Mouse (Mus musculus): ENCODE measurements around the gene Erich6b. TPM values are rescaled to one million over a fixed set of nuclear protein-coding genes. Genes with fewer than 3 reads are reported as not detected.

Erich6b gene
- not detected in 2 replicates for total RNA-seq (2015)
- total RNA-seq (2017): not detected in 2 replicates

DNA sequence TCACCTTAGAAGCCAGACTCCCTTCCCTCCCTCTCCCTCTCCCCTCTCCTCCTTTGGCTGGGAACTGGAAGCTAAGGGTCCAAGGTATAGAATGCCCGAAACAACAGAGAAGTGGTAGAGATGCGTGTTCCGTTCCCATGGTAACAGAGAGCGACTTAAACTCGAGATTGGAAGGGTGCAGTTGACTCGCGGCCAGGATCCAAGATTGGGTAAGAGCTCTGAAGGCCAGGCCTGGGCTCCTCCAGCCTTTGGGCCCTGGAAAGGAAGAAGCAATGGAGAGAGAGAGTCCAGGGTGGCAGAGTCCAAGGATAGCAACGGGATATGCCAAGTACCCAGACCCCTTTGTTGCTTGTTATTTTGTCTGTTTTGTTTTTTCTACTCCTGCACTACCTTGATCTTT is at the start of gene Erich6b:
Erich6b (plus strand) TSS at position 180 of the 400 bp plus-strand sequence.
- no peak for ATAC-seq (ENCODE audit: poor library complexity, severe bottlenecking)

DNA sequence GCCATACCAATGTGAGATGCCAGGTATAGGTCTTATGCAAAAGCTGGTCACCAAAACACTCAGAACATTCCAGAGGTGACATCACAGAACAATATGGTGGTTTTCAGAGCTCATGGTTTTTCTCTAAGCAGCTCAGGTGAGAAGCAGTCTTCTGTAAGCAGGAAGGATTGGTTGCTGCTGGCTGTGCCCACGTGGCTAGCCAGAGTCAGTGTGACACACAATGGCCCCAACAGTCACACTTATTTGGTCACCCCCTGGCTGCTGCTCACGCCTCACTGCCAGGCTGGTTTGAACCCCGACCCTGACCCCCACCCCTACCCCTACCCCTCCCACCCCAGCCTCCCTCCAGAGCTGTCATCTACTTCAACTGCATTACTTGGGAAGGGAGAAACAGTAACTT is 49.1 kb upstream of the Erich6b start, which contains the start of gene Spert:
Spert (minus strand) TSS at position 139 of the 400 bp plus-strand sequence.
- ATAC-seq (ENCODE audit: poor library complexity, severe bottlenecking): no peak

DNA sequence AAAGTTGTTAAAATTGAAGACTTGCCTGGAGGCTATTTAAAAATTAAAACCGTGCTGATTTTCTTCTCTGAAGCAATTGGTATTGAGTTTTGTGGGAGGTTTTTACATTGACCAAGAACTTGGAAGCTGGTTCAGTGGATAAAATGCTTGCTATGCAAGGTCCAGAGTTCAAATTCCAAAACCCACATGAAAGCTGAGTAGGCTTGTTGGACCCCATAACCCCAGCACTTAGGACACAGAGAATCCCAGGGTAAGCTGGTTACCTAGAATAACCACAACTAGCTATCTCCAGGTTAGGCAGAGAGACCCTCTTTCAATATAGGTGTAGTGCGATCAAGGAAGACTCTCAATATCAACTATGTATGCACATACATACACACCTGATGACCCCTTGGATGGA is 32.9 kb upstream of the Erich6b start:
- no peak for ATAC-seq (ENCODE audit: poor library complexity, severe bottlenecking)

DNA sequence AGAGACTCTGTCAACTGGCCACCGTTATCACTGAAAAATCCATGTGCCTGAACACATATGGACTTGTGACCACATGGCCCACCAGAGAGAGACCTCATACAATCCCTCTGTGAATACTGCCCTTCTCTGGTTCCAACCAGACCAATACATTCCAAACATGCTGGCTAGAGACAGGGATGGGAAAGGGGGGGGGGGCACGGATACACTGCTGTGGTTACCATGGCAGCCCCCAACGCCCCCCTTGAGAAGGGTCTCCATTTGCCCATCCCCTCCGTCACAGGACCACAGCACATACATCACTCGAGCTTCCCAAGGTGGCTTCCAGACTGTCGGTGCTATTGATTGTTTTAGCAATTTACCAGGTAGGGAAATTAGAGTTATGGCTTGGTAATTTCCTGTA is 25.7 kb upstream of the Erich6b start:
- ATAC-seq (ENCODE audit: poor library complexity, severe bottlenecking): no peak

DNA sequence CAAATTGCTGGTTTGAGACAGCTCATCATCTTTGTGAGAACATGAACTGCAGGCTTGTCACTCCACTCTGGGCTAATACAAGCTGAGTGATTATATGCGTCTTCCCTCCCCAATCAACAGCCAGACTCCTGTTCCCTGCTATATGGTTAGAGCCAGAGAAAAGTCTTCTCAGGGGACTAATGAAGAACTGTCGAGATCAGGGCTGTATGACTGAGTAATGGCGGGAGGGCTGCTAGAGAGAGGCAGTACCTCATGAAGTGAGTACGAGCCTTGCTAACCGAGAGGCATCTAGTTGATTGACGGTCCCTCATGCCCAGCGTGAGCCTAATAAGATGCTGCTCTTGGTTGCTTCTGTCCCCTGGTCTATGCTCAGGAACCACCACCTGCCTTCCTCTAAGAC is 19.1 kb upstream of the Erich6b start:
- ATAC-seq (ENCODE audit: poor library complexity, severe bottlenecking): no peak

DNA sequence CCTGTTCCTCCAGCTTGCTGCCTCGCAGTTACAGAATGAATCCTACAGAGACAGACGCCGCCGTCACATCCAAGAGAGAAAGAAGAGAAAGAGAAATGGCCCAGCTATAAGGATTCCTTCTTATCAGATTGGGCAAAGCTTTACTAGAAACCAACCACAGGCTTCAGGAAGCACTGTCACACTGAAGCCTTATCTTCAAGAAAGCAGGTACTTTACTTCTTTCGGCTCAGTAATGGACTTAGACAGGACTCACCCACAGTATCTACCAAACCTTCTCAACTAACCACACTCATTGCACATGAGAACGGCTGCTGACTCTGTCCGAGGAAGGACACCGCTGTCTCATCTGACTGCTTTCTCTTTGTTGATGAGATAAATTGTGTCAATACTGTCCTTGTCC is 13.2 kb upstream of the Erich6b start:
- no peak for ATAC-seq (ENCODE audit: poor library complexity, severe bottlenecking)

DNA sequence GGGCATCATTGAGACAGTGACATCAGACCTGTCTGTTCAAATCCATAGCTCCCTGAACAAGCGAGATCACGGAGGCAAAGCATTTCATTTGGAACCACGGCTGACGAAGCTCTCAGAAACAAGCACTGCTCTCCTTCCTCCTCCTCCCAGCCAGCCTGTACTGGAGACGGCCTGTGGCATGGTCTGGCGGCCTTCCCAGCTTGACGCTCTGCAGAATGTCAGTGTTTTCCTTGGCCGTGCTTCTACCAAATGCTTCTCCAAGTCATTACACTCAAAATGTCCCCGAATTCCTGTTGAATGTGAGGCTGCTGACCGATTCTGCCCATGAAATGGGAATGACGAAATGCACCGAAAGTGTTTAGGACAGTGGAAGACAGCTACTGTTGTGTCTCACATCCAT is 6.7 kb upstream of the Erich6b start:
- ATAC-seq (ENCODE audit: poor library complexity, severe bottlenecking): no peak

DNA sequence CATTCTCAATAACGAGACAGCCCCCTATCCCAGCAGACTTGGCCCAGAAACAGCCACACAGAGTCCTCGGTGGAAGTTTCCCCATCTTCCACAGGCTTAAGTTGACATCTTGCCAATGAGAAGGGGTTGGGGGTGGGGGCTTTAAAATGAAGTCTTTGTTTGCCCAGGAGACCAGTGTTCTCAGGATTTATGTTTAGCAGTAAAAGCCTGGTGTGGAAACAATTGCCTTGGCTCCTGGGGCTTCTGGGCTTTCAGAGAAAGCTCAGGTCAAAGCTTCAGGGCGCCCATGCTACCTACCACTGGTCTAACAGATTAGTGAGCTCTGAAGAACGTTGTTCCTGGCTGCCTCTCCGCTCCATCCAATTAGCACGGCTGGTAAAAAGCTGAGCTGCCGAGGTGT is 6.0 kb upstream of the Erich6b start:
- ATAC-seq (ENCODE audit: poor library complexity, severe bottlenecking): no peak

DNA sequence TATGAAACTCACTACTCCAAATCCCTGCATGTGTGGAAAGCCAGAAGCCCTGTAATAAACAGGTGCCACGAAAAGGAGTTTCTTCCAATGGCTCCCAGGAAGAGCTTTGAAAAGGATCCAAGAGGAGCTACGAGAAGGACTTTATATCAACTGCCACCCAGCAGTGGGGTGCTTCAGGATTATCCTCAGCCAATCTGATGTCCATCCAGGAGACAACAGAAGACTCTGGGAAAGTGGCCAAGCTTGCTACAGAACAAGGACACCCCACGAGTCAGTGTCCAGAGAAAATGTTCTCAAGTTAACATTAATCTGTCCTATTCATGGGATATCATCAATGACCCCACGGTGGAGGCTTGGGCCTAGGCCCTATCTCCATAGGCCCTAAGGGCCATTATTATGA is 4.4 kb upstream of the Erich6b start:
- no peak for ATAC-seq (ENCODE audit: poor library complexity, severe bottlenecking)

DNA sequence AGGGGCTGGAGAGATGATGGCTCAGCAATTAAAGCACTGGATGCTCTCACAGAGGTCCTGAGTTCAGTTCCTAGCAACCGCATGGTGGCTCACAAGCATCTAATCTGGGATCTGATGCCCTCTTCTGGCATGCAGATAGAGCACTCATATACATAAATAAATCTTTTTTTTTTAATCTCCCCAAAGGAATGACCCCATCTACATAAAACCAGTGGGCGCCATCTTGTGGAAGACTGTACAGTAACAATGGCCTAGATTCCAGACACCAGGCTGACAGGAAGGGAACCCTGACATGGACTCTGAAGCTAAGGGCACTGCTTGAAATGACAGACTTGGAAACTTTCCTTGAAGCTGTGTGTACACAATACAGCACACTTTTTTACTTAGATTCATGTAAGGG is 1.2 kb upstream of the Erich6b start:
- ATAC-seq (ENCODE audit: poor library complexity, severe bottlenecking): no peak

DNA sequence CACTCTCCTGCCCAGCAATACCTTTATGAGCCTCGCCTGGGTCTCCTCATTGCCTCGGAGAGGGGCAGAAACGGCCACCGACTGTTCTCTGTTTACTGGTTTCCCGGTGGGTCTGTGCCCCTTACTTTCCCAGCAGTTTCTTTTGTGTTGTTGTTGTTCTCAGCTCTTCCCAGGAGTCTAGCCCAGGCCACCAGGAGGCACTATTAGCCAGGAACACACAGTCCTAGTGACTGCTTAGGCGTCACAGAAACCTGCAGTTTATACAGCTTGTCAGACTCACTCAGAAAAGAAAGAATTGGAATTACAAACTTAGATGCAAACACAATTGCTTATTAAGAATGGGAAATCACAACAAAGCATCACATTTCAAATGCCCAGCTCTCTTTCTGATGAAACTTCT is 690 bp upstream of the Erich6b start:
- ATAC-seq (ENCODE audit: poor library complexity, severe bottlenecking): no peak

DNA sequence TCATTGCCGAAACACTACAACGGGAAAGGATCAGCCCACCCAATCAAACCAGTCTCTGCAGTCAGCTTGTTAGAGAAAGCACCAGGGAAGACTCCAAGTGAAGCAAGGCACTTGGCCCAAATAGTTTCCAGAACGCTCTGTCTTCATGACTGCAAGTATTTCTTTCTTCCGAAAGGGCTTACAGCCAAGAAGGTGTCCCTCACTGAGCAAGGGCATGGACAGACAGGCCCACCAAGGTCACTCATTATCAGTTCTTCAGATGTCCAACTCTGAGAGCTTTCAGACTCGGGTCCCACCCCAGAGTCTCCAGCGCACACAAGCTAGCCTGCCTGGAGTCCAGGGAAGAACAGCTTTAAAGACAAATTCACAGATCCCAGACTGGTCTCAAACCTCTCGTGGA is 3.4 kb downstream of the Erich6b start:
- ATAC-seq (ENCODE audit: poor library complexity, severe bottlenecking): no peak

DNA sequence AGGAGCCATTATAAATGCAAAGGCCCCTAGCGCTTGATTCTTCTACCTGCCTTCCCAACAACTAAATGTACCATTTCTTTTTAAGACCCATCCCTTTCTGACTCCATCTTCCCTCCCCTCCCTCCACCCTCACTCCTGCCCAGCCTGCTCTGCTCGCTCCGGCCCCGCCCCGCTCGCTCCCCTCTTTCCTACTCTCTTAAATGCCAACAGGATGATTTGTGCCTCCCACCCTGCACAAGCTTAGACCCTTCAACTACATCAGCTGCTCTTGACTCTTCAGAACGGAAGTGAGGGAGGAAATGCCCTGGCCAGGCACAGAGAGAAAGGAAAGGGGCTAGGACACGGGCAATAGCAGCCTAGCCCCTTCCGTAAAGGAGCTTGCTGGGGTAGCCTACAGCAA is 4.0 kb downstream of the Erich6b start:
- ATAC-seq (ENCODE audit: poor library complexity, severe bottlenecking): no peak

DNA sequence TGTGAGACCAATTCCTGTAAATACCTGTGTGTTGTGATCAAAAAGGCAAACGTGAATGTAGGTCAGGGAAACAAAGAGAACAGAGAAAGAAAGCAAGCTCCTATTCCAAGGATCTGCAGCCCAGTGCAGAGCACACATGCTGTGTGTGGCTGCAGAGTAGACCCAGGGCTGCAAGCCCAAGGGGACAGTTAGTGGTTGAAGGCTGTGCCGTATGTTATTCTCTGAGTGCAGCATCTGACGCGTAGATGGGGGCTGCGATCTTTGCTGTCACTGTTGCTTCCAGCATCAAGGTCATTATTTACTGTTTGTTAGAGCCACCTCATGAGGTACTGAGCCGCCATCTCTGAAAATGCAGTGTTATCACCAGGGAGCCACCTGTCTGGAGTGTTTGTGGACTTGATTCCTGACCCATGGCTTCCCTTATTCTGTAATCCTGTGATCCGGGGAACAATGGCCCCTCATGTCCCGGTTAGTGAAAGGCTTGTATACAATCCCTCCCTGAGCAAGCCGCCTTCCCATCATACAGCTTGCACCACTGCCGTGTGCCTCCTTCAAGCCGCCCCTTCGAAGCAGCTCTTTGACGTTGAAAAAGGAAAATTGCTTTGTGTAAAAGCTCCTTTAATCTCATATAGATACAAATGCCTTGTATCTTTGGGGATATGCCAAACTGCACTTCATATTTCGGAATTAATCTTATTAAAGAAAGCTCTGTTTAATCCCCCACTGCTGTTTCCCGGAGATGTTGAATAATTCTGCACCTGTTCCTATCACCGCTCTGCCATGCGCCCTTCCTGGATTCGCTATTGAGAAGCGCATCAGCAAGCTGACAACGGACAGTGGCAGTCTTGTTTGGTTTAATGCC is 5.1 kb downstream of the Erich6b start:
- ATAC-seq (ENCODE audit: poor library complexity, severe bottlenecking): no peak

DNA sequence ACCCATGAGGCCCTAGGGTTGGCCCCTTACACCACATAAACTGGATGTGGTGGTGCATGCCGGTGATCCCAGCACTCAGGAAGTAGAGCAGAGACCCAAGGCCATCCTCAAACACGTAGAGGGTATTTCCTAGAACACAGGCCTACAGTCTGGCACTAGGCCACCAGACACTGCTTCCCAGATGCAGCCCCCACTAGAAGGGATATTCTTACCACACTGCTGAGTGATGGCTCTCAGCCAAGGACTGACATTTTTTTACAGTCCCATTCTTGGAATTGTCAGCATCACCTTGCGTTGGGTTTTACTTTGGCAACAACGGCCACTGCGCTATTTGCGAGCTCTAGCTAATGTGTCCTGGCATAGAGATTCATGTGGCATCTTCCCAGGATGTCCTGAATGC is 18.9 kb downstream of the Erich6b start:
- ATAC-seq (ENCODE audit: poor library complexity, severe bottlenecking): no peak

DNA sequence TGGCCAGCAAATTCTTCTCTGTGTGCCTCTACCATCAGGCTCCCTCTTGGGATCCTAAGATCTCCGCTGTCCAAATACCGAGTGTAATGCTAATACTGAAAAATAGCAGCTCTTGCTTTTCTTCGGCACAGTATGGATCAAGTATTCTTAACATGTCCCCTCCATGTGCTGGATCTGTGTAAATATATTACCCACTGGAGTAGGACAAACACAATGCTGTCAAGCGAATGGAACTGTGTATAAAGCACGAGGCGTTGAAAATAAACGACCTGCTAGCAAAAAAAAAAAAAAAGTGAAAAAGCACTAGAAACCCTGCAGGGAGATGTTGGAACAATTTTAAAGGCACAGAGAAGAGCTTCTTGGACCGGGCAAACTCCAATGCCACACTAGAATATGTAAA is 19.5 kb downstream of the Erich6b start:
- no peak for ATAC-seq (ENCODE audit: poor library complexity, severe bottlenecking)

DNA sequence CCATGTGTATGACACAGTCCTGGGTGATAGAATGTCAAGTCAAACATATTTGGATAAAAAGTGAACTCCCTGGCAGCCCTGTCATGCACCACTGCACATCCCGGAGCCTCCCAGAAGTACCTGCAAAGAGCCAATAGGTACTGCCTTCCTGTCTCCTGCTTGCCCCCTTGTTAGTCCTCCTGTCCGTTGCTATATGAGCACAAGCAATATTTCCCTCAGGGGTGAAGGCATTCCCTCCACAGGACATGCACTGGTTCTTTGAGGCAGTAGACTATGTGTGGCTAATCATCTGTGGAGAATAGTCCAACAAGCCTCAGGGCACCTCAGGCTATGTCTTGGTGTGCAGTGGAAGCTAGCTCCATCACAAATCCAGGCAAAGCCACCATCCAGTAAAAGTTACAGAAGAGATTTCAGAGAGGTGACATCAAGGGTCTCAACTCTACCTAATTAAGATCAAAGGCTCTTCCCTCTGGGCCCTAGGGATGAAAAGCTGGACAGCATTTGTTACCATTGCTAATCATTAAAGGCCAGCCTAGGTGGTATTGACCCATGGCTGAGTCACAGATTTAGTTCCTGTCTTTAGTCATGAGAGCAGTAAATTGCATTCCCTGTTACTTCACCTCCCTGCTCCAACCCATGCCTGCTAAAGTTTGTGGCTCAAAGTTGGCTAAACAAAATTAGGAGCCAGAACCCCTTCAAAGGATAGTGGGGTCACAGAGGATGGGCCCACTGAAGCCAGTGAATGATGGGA is 23.5 kb downstream of the Erich6b start:
- ATAC-seq (ENCODE audit: poor library complexity, severe bottlenecking): no peak

DNA sequence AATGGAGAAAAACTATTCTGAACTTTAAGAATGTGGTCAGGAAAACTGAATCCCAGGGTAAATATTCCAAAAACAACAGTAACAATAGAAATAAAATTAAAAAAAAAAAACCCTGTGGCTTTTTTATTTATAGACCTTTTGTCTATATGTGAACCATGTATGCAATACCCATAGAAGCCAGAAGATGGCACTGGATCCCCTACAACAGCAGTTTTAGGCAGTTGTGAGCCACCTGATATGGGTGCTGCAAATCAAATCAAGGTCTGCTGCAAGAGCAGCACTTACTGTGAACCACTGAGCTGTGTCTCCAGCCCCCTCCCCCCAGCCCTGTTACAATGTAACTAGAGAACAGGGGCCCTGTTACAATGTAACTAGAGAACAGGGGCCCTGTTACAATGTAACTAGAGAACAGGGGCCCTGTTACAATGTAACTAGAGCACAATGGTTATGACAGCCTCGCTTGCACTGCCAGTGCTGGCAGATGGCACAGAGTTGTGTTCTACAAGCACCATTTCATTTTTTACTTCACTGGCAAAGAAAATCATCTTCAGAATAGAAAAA is 27.1 kb downstream of the Erich6b start:
- ATAC-seq (ENCODE audit: poor library complexity, severe bottlenecking): no peak

DNA sequence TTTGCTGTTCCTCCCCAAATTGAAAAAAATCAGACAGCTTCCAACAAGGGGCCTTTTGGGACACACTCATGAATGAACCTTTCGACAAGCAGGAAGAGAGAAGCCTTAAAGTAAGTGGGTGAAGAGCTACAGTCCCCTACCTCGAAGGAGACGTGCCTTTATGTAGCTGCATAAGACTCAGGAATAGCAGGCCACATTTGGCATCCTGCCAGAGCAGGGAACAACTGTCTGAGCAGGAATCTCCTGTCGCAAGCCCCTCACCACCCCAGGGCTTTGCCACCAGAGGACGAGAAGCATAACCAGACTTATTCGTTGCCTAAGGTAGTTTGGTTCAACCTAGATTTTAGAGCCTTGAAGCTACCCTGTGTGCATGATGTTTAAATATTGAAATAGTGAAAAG is 34.3 kb downstream of the Erich6b start:
- no peak for ATAC-seq (ENCODE audit: poor library complexity, severe bottlenecking)

DNA sequence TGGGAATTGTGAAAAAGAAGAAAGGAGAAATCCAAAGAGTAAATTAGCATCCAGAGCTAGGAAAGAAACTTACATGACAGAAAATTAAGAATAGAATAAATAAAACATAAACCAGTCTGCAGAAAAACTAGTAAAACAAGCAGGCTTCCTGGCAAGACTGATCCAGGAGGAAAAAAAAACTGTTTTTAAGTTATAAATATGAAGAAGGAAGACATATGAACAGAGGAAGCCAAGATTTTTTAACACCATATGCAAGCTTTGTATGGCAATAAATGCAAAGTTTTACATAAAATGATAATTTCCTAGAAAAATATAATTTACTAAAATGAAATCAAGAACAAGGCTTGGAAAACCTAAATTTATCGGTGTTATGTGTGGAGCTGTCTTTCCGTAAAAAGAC is 48.4 kb downstream of the Erich6b start:
- ATAC-seq (ENCODE audit: poor library complexity, severe bottlenecking): no peak

DNA sequence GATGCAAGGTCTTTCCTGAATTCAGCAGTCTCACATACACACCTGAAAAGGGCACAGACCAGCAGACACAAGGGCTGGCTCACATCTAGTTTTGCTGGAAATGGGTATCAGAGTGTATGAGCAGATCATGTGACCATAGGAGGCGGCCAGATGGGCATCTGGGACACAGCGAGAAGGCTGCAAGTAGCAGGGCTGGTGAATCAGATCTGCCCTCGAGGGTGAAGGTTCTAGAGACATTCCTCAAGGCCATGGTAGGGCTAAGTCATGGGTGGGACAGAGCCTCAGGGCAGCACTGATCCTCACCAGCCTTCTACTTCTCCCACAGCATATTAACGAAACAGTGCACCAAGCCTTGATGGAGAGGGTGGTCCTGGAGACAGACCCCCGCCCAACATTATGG is 54.0 kb downstream of the Erich6b start:
- no peak for ATAC-seq (ENCODE audit: poor library complexity, severe bottlenecking)

DNA sequence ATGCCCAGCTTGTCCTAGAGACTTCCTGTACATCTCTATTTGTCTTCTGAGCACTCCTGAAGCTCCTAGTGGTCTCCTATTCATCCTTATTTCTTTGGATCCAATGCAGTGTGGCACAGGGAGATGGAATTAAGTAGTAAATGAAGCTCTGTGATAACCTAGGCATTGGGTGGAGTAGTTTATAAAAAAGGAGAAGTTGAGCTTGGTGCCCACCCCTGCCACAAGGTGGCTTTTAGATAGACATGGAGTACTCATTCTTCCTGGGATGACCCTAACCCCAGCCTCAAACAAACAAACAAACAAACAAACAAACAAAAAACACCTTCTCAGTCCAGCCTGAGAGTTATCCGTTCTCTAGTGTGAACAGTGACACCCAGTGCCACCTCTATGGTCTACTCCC is 55.9 kb downstream of the Erich6b start:
- peak; percentile 51; the same call in 1 of the 2 replicates for ATAC-seq (ENCODE audit: poor library complexity, severe bottlenecking)

All from megakaryocyte, adult 5-6 weeks (primary cell).